Mouse (Mus musculus): ENCODE data around the gene Ninj2.

Ninj2 gene

GRCm38 (mm10) chr6:120182160-120182559, 89.0 kb downstream of the Ninj2 start:
- no peak for DNase-seq

GRCm38 (mm10) chr6:120183771-120184170, 90.6 kb downstream of the Ninj2 start:
- DNase-seq, result no peak

GRCm38 (mm10) chr6:120185012-120185730, 92.0 kb downstream of the Ninj2 start:
- no peak for DNase-seq

GRCm38 (mm10) chr6:120185756-120186155, 92.6 kb downstream of the Ninj2 start:
- no peak for DNase-seq

- no peak for DNase-seq
Measured at GRCm38 (mm10) chr6:120186594-120186993, 93.4 kb downstream of the Ninj2 start.

GRCm38 (mm10) chr6:120187587-120188176, 94.5 kb downstream of the Ninj2 start:
- DNase-seq, result peak; percentile 18

- DNase-seq, result no peak
Measured at GRCm38 (mm10) chr6:120188376-120189235, 95.5 kb downstream of the Ninj2 start.

- DNase-seq, result no peak
Measured at GRCm38 (mm10) chr6:120189287-120189686, 96.1 kb downstream of the Ninj2 start.

GRCm38 (mm10) chr6:120190365-120190764, 97.2 kb downstream of the Ninj2 start:
- DNase-seq, result no peak

- DNase-seq, result no peak
Measured at GRCm38 (mm10) chr6:120190912-120191311, 97.8 kb downstream of the Ninj2 start.

- DNase-seq, result no peak
Measured at GRCm38 (mm10) chr6:120191396-120192170, 98.4 kb downstream of the Ninj2 start.

GRCm38 (mm10) chr6:120192211-120192870, 99.2 kb downstream of the Ninj2 start:
- peak; percentile 65 for DNase-seq

- peak; percentile 86 for DNase-seq
Measured at GRCm38 (mm10) chr6:120193174-120193573, 100.0 kb downstream of the Ninj2 start.

GRCm38 (mm10) chr6:120193793-120194192, 100.6 kb downstream of the Ninj2 start:
- no peak for DNase-seq

- DNase-seq, result no peak
Measured at GRCm38 (mm10) chr6:120194305-120194704, 101.2 kb downstream of the Ninj2 start.

GRCm38 (mm10) chr6:120194963-120195362, 101.8 kb downstream of the Ninj2 start:
- DNase-seq, result peak; percentile 24

- no peak for DNase-seq
Measured at GRCm38 (mm10) chr6:120196837-120197236, 103.7 kb downstream of the Ninj2 start.

- peak; percentile 85 for DNase-seq
Measured at GRCm38 (mm10) chr6:120197964-120198363, 104.8 kb downstream of the Ninj2 start.

- no peak for DNase-seq
Measured at GRCm38 (mm10) chr6:120199638-120200394, 106.7 kb downstream of the Ninj2 start.

GRCm38 (mm10) chr6:120201956-120202355, 108.8 kb downstream of the Ninj2 start:
- DNase-seq, result no peak

- no peak for DNase-seq
Measured at GRCm38 (mm10) chr6:120202406-120202805, 109.3 kb downstream of the Ninj2 start.

Measured in kidney, adult 18-20 months (tissue).